In genomic region chr8:69919876-69920662, GRCm38 (mm10) we compare ENCODE assay signal across 8 mouse cellular contexts. TPM values are rescaled to one million over a fixed set of nuclear protein-coding genes. Genes with fewer than 3 reads are reported as not detected.
DNase-seq lines count a peak whose midpoint lies in the region; ATAC-seq lines count a peak whose summit lies in the region.

No protein-coding gene starts in this region.

- no peak overlapping the region for H3K4me3 ChIP-seq in lung, embryonic 15.5 days
- no peak overlapping the region for H3K4me3 ChIP-seq in neural tube, embryonic 14.5 days (ENCODE audit: low read depth, low read length)

- H3K27ac ChIP-seq in lung, embryonic 15.5 days: 0 out of 2 replicates have a peak overlapping the region, but pooled peaks have one; percentile 20
- H3K27ac ChIP-seq in neural tube, embryonic 14.5 days (ENCODE audit: low read depth, low read length): peak overlapping the region; percentile 69

- no peaks in the 10 kb centered on the region for H3K27me3 ChIP-seq in lung, embryonic 15.5 days
- no peaks in the 10 kb centered on the region for H3K27me3 ChIP-seq in neural tube, embryonic 14.5 days (ENCODE audit: control insufficient read depth, insufficient read depth, low read length)

- WGBS in lung, embryonic 15.5 days: 27% methylated on average over 11 of the region's 11 CpGs
- 48% methylated on average over 11 of the region's 11 CpGs for WGBS in neural tube, embryonic 14.5 days

- DNase-seq in right cerebral cortex, postnatal 10 days (ENCODE audit: low spot score in 2 of 2): peak; percentile 56 to 73
- DNase-seq in right cerebral cortex, postnatal 4 days: no peak
- peak; percentile 73 for DNase-seq in c-Kit-positive CD71-positive TER-119-negative erythroid progenitor cells, embryonic 14.5 days (ENCODE audit: low read depth)
- peak; percentile 73 for DNase-seq in heart, adult 8-10 months (ENCODE audit: low spot score)
- DNase-seq in kidney, adult 18-20 months: peak; percentile 78
- DNase-seq in ovary, postnatal 10 days (ENCODE audit: low spot score): no peak

- ATAC-seq in lung, embryonic 15.5 days (ENCODE audit: borderline replicate concordance, extremely low read depth, low FRiP score, low TSS enrichment): peak; percentile 24; the same call in 1 of the 2 replicates
- peak; percentile 73 for ATAC-seq in neural tube, embryonic 14.5 days (ENCODE audit: low read depth)

- peak overlapping the region; percentile 18; the same call in 1 of the 2 replicates for H3K4me2 ChIP-seq in lung, embryonic 15.5 days
- H3K4me2 ChIP-seq in neural tube, embryonic 14.5 days (ENCODE audit: low read depth, low read length): peak overlapping the region; percentile 11; the same call in 1 of the 2 replicates

- no peak overlapping the region for H3K9ac ChIP-seq in lung, embryonic 15.5 days
- H3K9ac ChIP-seq in neural tube, embryonic 14.5 days (replicated peaks; ENCODE audit: low read depth, low read length): 0 out of 2 replicates have a peak overlapping the region, but pooled peaks have one; percentile 21

- peaks cover 16% of the 10 kb centered on the region; the same call in 1 of the 2 replicates for H3K4me1 ChIP-seq in lung, embryonic 15.5 days
- H3K4me1 ChIP-seq in neural tube, embryonic 14.5 days (ENCODE audit: control insufficient read depth, insufficient read depth, low read length): peaks cover 9% of the 10 kb centered on the region

- no peaks in the 10 kb centered on the region for H3K9me3 ChIP-seq in lung, embryonic 15.5 days
- H3K9me3 ChIP-seq in neural tube, embryonic 14.5 days (ENCODE audit: control insufficient read depth, low read length): no peaks in the 10 kb centered on the region

- peaks cover 26% of the 10 kb centered on the region for H3K36me3 ChIP-seq in lung, embryonic 15.5 days
- H3K36me3 ChIP-seq in neural tube, embryonic 14.5 days (ENCODE audit: control insufficient read depth, insufficient read depth, low read length): peaks cover 10% of the 10 kb centered on the region; the same call in 1 of the 2 replicates

RNA-seq across cellular contexts. Expression of gene Yjefn3, which starts 17.6 kb away (rescaled TPM):
- 10 to 100 TPM in 3 of 4 experiments, 1 to 10 TPM in 1; 9.5 to 16.7 (median 13.2) TPM for total RNA-seq in heart, adult 8-10 months (2022)
- 4.0 and 5.5 TPM in 2 replicates for polyA plus RNA-seq in lung, embryonic 15.5 days (2015; fragmentation: Nextera tagmentation; extraction: Ambion mirVana)
- polyA plus RNA-seq in neural tube, embryonic 14.5 days (2014; fragmentation: Nextera tagmentation; extraction: Ambion mirVana): 11.5 and 12.3 TPM in 2 replicates

RNA-seq across cellular contexts. Expression of gene Ndufa13, which starts 17.7 kb away (rescaled TPM):
- total RNA-seq in heart, adult 8-10 months (2022): 100 to 1,000 TPM; 373 to 528 (median 455) TPM
- 162 and 177 TPM in 2 replicates for polyA plus RNA-seq in lung, embryonic 15.5 days (2015; fragmentation: Nextera tagmentation; extraction: Ambion mirVana)
- 176 and 194 TPM in 2 replicates for polyA plus RNA-seq in neural tube, embryonic 14.5 days (2014; fragmentation: Nextera tagmentation; extraction: Ambion mirVana)

RNA-seq across cellular contexts. Expression of gene Tssk6, which starts 18.1 kb away (rescaled TPM):
- total RNA-seq in heart, adult 8-10 months (2022): under 1 TPM in 1 of 4 experiments, not detected in 3; 0.19 TPM
- 2.9 and 3.7 TPM in 2 replicates for polyA plus RNA-seq in lung, embryonic 15.5 days (2015; fragmentation: Nextera tagmentation; extraction: Ambion mirVana)
- 4.1 and 4.3 TPM in 2 replicates for polyA plus RNA-seq in neural tube, embryonic 14.5 days (2014; fragmentation: Nextera tagmentation; extraction: Ambion mirVana)

RNA-seq across cellular contexts. Expression of gene Cilp2, which starts 32.6 kb away (rescaled TPM):
- 1 to 10 TPM; 1.3 to 3.1 (median 2.4) TPM for total RNA-seq in heart, adult 8-10 months (2022)
- polyA plus RNA-seq in lung, embryonic 15.5 days (2015; fragmentation: Nextera tagmentation; extraction: Ambion mirVana): 0.59 and 0.61 TPM in 2 replicates
- 3.5 and 4.3 TPM in 2 replicates for polyA plus RNA-seq in neural tube, embryonic 14.5 days (2014; fragmentation: Nextera tagmentation; extraction: Ambion mirVana)

Comparison
In these comparisons a context has a peak if more than half of its experiments do, and no peak if none do; other contexts are left out.
1. DNase-seq: peak in right cerebral cortex, postnatal 10 days (2 of 2), c-Kit-positive CD71-positive TER-119-negative erythroid progenitor cells, embryonic 14.5 days (single experiment), heart, adult 8-10 months (single experiment) and kidney, adult 18-20 months (single experiment); none in right cerebral cortex, postnatal 4 days (single experiment) and ovary, postnatal 10 days (single experiment).